Mouse (Mus musculus) heart, embryonic 12.5 days (tissue): Measurements from ENCODE around the gene D630003M21Rik. TPM values are rescaled to one million over a fixed set of nuclear protein-coding genes. Genes with fewer than 3 reads are reported as not detected.
A peak's percentile ranks its signal among the peaks of the same experiment; 100 is the strongest.

Experiments
- ATAC-seq: fragments of 200-750 bp; cut with Nextera tagmentation; 2 replicates; pipeline ENCODE4 v1.8.0; 2017; ENCODE audit warnings: moderate TSS enrichment, moderate library complexity; ENCODE audit not compliant: insufficient number of reproducible peaks, low FRiP score
- H3K27ac ChIP-seq: fragments of 300-500 bp; sonication (generic); 2 replicates; pipeline ENCODE4 v1.5.1; 2016; ENCODE audit warnings: mild to moderate bottlenecking, moderate library complexity; ENCODE audit not compliant: poor library complexity, severe bottlenecking
- H3K27me3 ChIP-seq: fragments of 300-500 bp; sonication (generic); replicated peaks from 2 replicates; pipeline ENCODE4 v1.6.1; 2016; ENCODE audit warnings: mild to moderate bottlenecking, moderate library complexity
- H3K36me3 ChIP-seq: fragments of 300-500 bp; sonication (generic); 2 replicates; pipeline ENCODE4 v1.6.1; 2016; ENCODE audit warnings: mild to moderate bottlenecking, moderate library complexity
- H3K4me1 ChIP-seq: fragments of 300-500 bp; sonication (generic); replicated peaks from 2 replicates; pipeline ENCODE4 v1.6.1; 2016; ENCODE audit warnings: mild to moderate bottlenecking
- H3K4me2 ChIP-seq: fragments of 300-500 bp; sonication (generic); 2 replicates; pipeline ENCODE4 v1.6.1; 2016; ENCODE audit warnings: mild to moderate bottlenecking, moderate library complexity
- H3K4me3 ChIP-seq: fragments of 300-500 bp; sonication (generic); 2 replicates; pipeline ENCODE4 v1.5.1; 2016; ENCODE audit warnings: mild to moderate bottlenecking
- H3K9ac ChIP-seq: fragments of 300-500 bp; sonication (generic); 2 replicates; pipeline ENCODE4 v1.6.1; 2016; ENCODE audit warnings: mild to moderate bottlenecking, moderate library complexity
- H3K9me3 ChIP-seq: fragments of 300-500 bp; sonication (generic); replicated peaks from 2 replicates; pipeline ENCODE4 v1.6.1; 2016; ENCODE audit warnings: mild to moderate bottlenecking, moderate library complexity
- WGBS: fragments of 180-500 bp; shearing (Covaris S2); methylation state at CpG from one replicate; pipeline ENCODE4 v1.1.7; 2016; 5-methylcytosine and 5-hydroxymethylcytosine counted together
- microRNA-seq: library from miRNA; unstranded; fragments of <30 nt; microRNA quantifications from one replicate; pipeline ENCODE4, GENCODE M21; 2017
- polyA plus RNA-seq: library from polyadenylated mRNA; unstranded; fragments of >200 nt; fragmentation: Nextera tagmentation; extraction: Ambion mirVana; gene quantifications from 2 replicates; pipeline ENCODE4 v1.2.1, GENCODE M21; 2016

D630003M21Rik gene
- polyA plus RNA-seq, 1 experiment from 2014 or later = 1.1 TPM

DNA sequence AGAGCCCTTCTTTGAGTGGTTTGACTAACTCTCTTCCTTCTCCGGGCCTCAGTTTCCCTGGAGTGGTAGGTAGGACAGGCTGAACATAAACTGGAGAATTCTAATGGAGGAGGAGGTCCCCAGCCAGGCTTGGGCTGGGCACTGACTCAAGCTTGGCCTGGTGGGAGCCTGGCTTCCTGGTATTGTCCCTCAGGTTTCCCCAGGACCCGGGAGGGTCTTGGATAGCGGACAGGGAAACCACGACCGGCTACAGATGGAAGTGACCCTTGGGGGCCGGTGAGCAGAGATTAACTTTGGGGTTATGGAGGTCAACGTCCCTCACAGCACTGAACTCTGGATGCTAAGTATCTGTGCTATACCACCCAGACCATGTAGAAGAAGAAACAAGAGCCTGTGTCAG, 87.8 kb downstream of the D630003M21Rik start:
- no peak for ATAC-seq
- H3K4me1 ChIP-seq = peaks cover 81% of the 10 kb centered on the region
- peak overlapping the region; percentile 62 for H3K9ac ChIP-seq
- H3K27me3 ChIP-seq = no peaks in the 10 kb centered on the region
- no peaks in the 10 kb centered on the region for H3K9me3 ChIP-seq
- H3K4me2 ChIP-seq = peak overlapping the region; percentile 76
- peak overlapping the region; percentile 98 for H3K27ac ChIP-seq
- H3K4me3 ChIP-seq = no peak overlapping the region
- WGBS = 50% methylated on average over 7 of the region's 7 CpGs
- H3K36me3 ChIP-seq = peaks cover 49% of the 10 kb centered on the region

DNA sequence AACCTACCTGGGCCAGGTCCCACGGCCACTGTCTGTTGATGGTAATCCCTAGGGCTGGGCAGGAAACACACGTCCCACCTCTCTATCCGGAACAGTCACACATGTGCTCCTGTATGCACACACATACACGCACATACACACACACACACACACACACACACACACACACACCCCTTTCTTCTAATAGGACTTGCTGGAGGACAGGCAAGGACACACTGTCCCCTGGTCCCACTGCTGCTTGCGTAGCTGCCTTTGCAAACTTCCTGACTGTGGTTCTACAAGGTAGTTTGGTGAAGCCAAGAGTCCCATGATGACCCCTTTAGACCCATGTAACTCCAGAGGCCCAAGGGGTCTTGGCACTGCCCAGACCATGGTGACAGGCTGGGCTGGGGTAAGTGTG, 88.4 kb downstream of the D630003M21Rik start:
- Histone ChIP-seq H3K4me3 (no peak overlapping the region), H3K4me2 (peak overlapping the region; percentile 76), H3K27me3 (no peaks in the 10 kb centered on the region), H3K36me3 (peaks cover 55% of the 10 kb centered on the region), H3K27ac (peak overlapping the region; percentile 98), H3K9me3 (no peaks in the 10 kb centered on the region), H3K4me1 (peaks cover 83% of the 10 kb centered on the region), H3K9ac (peak overlapping the region; percentile 62)
- no peak for ATAC-seq
- WGBS = 59% methylated on average over 5 of the region's 5 CpGs

DNA sequence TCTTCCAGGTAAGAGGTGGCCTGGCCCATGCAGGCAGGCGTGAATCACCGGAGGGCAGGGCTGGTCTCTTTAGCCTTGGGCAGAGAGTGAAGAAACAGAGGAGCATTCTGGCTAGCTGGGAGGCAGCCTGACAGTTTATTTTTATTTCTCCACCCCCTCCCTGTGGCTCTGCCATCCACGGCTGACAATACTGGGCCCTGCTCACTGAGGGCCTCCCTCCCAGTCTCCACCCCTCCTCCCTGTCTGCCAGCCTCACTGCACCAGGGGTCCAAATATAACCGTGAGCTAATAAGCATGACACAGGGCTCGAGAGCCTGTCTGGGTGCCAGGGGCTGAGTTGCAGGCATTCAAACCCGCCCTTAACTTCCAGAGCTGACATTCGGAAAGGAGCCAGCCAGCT, 89.4 kb downstream of the D630003M21Rik start:
- Histone ChIP-seq H3K4me3 (no peak overlapping the region), H3K36me3 (peaks cover 65% of the 10 kb centered on the region), H3K9me3 (no peaks in the 10 kb centered on the region), H3K4me1 (peaks cover 72% of the 10 kb centered on the region), H3K4me2 (peak overlapping the region; percentile 76), H3K27me3 (no peaks in the 10 kb centered on the region), H3K9ac (peak overlapping the region; percentile 62; the same call in 1 of the 2 replicates), H3K27ac (peak overlapping the region; percentile 98)
- peak; percentile 60 for ATAC-seq
- WGBS = 20% methylated on average over 7 of the region's 7 CpGs

DNA sequence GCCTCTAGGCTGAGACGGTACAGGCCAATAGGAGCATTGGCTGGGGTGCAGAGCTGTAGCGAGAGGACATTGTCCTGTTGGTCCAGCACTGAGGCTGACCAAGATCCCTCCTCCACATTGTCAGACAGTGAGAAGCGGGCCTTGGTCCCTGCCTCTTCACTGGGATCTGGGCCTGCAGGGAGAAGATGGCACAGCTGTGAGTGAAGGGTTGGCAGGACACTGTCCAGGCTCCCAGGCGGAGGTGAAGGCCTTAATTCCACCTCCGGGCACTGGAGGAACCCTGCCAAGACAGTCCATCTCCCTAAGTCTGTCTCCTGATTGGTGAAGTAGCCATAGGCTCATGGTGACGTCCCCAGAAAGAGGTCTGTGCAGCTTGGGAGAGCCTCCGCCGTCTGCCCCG, 90.2 kb downstream of the D630003M21Rik start:
- no peak overlapping the region for H3K4me2 ChIP-seq
- no peaks in the 10 kb centered on the region for H3K27me3 ChIP-seq
- no peak for ATAC-seq
- H3K9me3 ChIP-seq = no peaks in the 10 kb centered on the region
- 82% methylated on average over 9 of the region's 9 CpGs for WGBS
- peaks cover 68% of the 10 kb centered on the region for H3K4me1 ChIP-seq
- H3K4me3 ChIP-seq = no peak overlapping the region
- H3K9ac ChIP-seq = peak overlapping the region; percentile 58
- peaks cover 73% of the 10 kb centered on the region for H3K36me3 ChIP-seq
- H3K27ac ChIP-seq = peak overlapping the region; percentile 98

DNA sequence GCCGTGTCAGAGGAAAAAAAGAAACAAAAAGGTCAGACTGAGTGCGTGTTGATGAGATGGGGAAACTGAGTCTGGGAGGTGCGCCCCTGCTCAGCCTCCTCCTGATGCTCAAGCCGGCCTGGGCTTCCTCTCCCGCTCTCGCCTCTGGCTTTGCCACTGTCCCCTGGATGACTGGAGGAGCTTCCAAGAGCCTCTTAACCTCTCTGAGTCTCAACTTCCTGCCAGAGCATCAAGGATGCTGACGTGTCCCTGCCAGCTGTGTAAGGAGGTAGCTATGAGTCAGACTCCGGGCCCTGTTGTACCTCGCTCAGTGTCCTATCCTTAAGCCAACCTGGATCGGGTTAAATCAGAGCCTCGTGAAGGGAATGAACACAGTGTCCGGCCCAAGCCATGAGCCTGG, 91.3 kb downstream of the D630003M21Rik start:
- whole genome bisulfite sequencing = 79% methylated on average over 12 of the region's 12 CpGs
- no peaks in the 10 kb centered on the region for H3K27me3 ChIP-seq
- H3K4me1 ChIP-seq = peaks cover 66% of the 10 kb centered on the region
- no peak for ATAC-seq
- no peak overlapping the region for H3K4me3 ChIP-seq
- no peak overlapping the region for H3K9ac ChIP-seq
- peaks cover 80% of the 10 kb centered on the region for H3K36me3 ChIP-seq
- no peaks in the 10 kb centered on the region for H3K9me3 ChIP-seq
- no peak overlapping the region; the same call in 1 of the 2 replicates for H3K27ac ChIP-seq
- H3K4me2 ChIP-seq = no peak overlapping the region

DNA sequence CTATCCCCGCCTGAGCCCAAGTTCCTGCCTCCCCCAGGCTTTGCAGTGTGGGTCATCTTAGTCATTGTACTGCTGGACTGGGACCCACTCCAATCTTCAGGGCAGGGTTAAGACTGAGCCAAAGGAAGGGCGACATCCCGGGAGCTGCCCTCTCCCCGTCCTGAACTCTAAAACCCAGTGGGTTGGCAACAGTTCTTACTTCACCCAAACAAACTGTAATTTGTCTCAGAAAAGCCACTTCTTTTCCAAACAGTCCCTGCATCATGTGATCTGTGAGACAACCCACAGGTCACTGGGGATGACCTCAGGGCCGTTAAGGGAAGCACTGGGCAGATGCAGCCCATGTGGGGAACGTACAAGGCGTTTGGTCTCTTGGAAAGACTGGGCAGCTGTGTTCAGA, 92.8 kb downstream of the D630003M21Rik start:
- Histone ChIP-seq H3K4me2 (no peak overlapping the region), H3K36me3 (peaks cover 85% of the 10 kb centered on the region), H3K4me1 (peaks cover 63% of the 10 kb centered on the region), H3K27ac (no peak overlapping the region), H3K27me3 (no peaks in the 10 kb centered on the region), H3K4me3 (no peak overlapping the region), H3K9ac (no peak overlapping the region), H3K9me3 (no peaks in the 10 kb centered on the region)
- no peak for ATAC-seq
- 67% methylated on average over 7 of the region's 7 CpGs for WGBS

DNA sequence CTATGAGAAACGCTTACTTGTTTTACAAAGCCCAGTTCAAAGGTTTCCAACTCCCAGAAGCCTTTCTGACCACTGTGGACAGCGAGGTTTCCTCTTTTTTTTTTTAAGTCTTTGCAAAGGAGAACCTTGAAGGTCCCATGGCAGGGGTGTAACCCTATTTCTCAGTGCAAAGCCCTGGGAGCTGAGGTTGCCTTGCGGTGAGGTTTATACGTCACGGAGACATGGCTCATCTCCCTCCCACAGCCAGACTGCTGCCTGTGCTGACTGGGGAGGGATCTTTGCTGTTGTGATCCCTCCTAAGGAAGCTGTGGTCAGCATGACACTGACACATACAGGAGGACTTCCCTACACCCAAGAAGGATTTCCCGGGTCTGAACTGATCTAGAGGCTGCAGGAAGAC, 96.0 kb downstream of the D630003M21Rik start:
- ATAC-seq = no peak
- Histone ChIP-seq H3K9ac (0 out of 2 replicates have a peak overlapping the region, but pooled peaks have one; percentile 11), H3K36me3 (peaks cover 95% of the 10 kb centered on the region), H3K4me2 (no peak overlapping the region), H3K4me3 (no peak overlapping the region), H3K4me1 (peaks cover 63% of the 10 kb centered on the region), H3K9me3 (no peaks in the 10 kb centered on the region), H3K27me3 (no peaks in the 10 kb centered on the region), H3K27ac (peak overlapping the region; percentile 12; the same call in 1 of the 2 replicates)
- 72% methylated on average over 6 of the region's 6 CpGs for WGBS

Small RNAs within 50 kb of the gene (microRNA-seq; reads per million reads assigned to microRNA genes)
- not detected for gene Mir7685

Other genes with a start within 250 kb of the D630003M21Rik start
- gene Tti1, start 200.8 kb downstream of the D630003M21Rik start, polyA plus RNA-seq = 28.1 and 30.3 TPM in 2 replicates
- 32.4 and 36.8 TPM in 2 replicates for gene Rprd1b, start 200.7 kb downstream of the D630003M21Rik start, polyA plus RNA-seq
- 227 and 231 TPM in 2 replicates for gene Tgm2, start 82.8 kb downstream of the D630003M21Rik start, polyA plus RNA-seq
- not detected in 2 replicates for gene Bpi, start 28.9 kb upstream of the D630003M21Rik start, polyA plus RNA-seq
- 12.3 and 13.3 TPM in 2 replicates for gene Lbp, start 77.3 kb upstream of the D630003M21Rik start, polyA plus RNA-seq
- 0.55 and 1.1 TPM in 2 replicates for gene Snhg11, start 146.4 kb upstream of the D630003M21Rik start, polyA plus RNA-seq
- 12.8 and 15.8 TPM in 2 replicates for gene Ralgapb, start 180.6 kb upstream of the D630003M21Rik start, polyA plus RNA-seq